Mouse (Mus musculus): Measurements from ENCODE around the gene Magoh. TPM values are rescaled to one million over a fixed set of nuclear protein-coding genes. Genes with fewer than 3 reads are reported as not detected.

Gene Magoh
- total RNA-seq (2021) = 10 to 100 TPM; 46.4 to 52.0 TPM
- long read RNA-seq, experiment 1, transcript Magoh-201 (5 exons, 692 nt) = major isoform, 13 of 14 reads
- long read RNA-seq, experiment 1, partial matches to known transcripts = 1 of 14 reads
- long read RNA-seq, experiment 1, other reads (novel, unspliced or antisense) = 0 of 14 reads
- long read RNA-seq, experiment 2, transcript Magoh-201 (5 exons, 692 nt) = major isoform, 13 of 13 reads
- long read RNA-seq, experiment 2, partial matches to known transcripts = 0 of 13 reads
- long read RNA-seq, experiment 2, other reads (novel, unspliced or antisense) = 0 of 13 reads

- DNase-seq = peak; percentile 93 to 97
- intact Hi-C loops (cut with DNase I) = no loop called here
These were observed at the start of gene Magoh for GRCm38 (mm10) chr4:107879254-107880050. Gene Magoh, plus strand, starts transcription at chr4:107879755.

DNA sequence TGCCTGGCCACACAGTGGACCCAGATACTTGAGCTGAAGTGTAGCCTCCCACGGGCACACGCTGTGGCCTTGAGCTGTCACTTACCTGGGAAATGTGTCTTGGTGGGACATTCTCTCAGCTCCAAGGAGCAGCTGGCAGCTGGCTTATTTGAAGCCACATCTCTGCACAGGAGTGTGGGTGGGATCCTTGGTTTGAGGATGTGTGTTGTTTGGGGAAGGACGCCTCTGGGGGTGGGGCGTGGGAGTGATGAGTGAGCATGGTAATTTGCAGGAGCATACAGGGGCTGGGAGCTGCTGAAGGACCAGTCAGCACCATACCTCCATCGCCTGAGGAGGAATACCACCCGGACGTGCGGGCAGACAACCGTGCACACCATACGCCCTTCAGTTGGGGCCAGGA, 49.4 kb upstream of the Magoh start:
- DNase-seq = no peak
- intact Hi-C loops (cut with DNase I) = no loop called here

- intact Hi-C loops (cut with DNase I) = no loop called here
- DNase-seq = no peak
These were observed 48.7 kb upstream of the Magoh start for GRCm38 (mm10) chr4:107830821-107831221.

DNA sequence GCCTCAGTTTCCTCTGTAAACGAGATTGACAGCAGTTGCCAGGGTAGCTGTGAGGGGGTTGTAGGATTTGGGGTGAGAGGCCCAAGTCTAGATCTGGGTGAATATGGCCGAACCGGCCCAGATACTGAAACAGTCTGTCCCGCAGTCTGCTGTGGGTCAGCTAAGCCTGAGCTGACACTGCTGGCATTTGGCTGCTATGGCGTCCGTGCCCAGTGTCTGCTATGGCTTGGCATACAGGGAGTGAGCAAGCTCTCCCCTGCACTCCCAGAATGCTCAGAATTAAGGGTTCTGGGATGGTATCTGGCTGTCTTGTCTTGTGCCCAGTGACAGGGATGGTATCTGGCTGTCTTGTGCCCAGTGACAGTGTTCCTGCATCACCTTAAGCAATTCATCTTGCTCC, 47.9 kb upstream of the Magoh start:
- DNase-seq = no peak
- intact Hi-C loops (cut with DNase I) = no loop called here

DNA sequence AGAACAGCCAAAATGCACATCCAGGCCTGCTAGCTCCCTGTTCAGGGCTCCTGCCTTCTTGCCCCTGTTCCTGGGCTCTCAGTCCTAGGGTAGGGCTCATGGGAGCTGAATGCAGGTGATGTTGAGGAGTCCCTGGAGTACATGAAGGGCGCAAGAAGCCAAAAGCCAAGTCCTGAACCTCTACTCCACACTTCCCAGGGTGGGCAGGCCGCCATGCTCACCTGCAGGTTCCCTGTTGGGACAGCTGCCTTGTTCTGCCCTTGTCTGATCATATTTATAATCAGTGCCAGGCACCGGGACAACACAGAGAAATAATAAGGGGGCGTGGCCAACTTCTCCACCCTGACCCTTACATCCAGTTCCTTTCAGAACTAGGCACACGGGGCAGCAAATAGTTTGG, 46.0 kb upstream of the Magoh start:
- no peak for DNase-seq
- intact Hi-C loops (cut with DNase I) = no loop called here

DNA sequence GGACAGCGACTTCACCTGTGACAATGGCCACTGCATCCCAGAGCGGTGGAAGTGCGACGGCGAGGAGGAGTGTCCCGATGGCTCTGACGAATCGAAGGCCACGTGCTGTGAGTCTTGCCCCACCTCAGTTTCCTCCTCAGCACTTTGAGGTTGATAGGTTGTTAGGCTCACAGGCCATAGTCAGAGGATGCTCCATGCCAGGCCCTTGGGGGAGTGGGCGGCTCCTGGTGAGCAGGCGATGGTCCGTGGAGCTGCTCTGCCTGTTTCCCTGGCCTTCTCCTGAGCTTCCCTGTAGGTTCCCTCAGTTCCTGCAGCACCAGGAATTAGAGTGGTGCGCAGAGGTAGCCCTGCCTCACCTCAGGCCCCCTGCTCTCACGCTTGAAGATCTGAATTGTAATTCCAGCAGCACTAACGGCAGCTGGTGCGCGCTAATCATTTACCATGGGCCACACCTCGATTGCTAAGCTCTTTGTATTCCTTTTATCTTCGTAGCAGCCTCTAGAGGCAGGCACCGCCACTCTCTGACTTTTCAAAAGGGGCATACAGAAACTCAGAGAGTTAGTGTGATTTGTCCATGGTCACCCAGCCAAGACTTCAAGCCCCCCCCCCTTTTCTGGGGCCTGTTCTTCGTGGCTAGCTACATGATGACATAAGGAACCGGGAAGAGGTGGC, 44.8 kb upstream of the Magoh start:
- intact Hi-C loops (cut with DNase I) = no loop called here

GRCm38 (mm10) chr4:107835508-107835909, 44.0 kb upstream of the Magoh start:
- intact Hi-C loops (cut with DNase I) = no loop called here
- DNase-seq = no peak

More for the DNA sequence above, 44.8 kb upstream of the Magoh start:
- DNase-seq = no peak

GRCm38 (mm10) chr4:107836758-107837157, 42.8 kb upstream of the Magoh start:
- intact Hi-C loops (cut with DNase I) = no loop called here
- DNase-seq = no peak

GRCm38 (mm10) chr4:107837910-107838309, 41.6 kb upstream of the Magoh start:
- DNase-seq = no peak
- intact Hi-C loops (cut with DNase I) = no loop called here

DNA sequence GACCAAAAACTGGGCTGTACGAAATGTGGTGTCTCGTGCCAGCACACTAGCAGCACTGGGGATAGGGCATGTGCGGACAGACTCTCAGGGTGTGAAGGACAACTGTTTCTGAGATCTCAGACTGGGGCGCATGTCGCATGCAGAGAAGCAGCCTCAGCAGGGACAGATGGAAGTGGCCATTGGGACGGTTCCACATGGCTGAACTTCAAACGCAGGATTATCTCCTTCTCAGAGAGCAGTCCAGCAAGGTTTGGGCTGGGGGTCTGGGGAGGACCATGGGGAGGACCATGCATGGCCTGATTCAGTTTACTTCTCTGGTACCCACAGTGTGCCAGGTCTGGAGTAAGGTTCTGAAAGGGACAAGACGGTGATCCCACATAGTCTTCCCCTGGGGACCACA, 35.9 kb upstream of the Magoh start:
- DNase-seq = no peak
- intact Hi-C loops (cut with DNase I) = loop anchor here (2.0 kb wide), 1 partner anchor 39 kb away; no protein-coding TSS in a partner anchor

GRCm38 (mm10) chr4:107844971-107845370, 34.6 kb upstream of the Magoh start:
- DNase-seq = peak; percentile 79 to 87
- intact Hi-C loops (cut with DNase I) = loop anchor here (1.0 to 2.0 kb wide), 2 partner anchors 40 to 107 kb away; no protein-coding TSS in a partner anchor

DNA sequence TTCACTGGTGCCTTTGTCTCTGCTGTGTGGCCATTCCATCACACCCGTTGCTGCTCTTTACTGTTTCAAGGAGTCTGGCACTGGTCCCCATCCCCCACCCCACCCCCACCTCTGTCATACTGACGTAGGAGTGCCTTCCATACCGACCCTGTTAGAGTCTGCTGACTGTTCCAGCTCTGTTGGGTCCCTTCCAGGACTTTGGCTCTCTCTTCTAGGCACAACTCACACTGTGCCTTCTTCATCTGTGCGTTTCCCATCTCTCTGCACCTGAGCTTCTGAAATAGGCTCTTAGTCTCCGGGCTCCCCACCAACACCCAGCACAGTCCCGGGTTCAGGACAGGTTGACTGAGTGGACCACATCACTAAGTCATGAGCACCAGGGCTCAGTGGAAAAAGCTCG, 32.8 kb upstream of the Magoh start:
- DNase-seq = no peak
- intact Hi-C loops (cut with DNase I) = no loop called here

GRCm38 (mm10) chr4:107848546-107848945, 31.0 kb upstream of the Magoh start:
- DNase-seq = peak in 1 of 2 experiments; percentile 15
- intact Hi-C loops (cut with DNase I) = no loop called here

- DNase-seq = no peak
- intact Hi-C loops (cut with DNase I) = no loop called here
These were observed 29.9 kb upstream of the Magoh start for GRCm38 (mm10) chr4:107849621-107850020.

DNA sequence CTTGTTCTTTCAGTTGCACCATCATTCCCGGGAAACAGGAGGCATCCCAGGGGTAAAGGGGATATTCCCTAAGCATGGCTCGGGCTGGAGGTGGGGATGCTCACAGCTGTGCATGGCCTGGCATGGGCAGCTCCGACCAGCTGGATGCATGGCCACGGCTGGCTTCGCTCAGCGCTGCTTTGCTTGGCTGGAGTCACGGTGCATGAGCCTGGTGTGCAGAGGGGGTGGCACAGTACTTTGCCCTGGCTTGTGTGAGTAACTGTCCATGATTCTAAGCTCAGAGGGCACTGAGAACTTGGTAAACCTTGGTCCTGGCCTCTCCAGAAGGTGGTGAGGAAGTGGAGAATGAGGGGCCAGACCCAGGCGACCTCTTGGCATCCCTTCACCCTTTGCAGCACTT, 29.5 kb upstream of the Magoh start:
- DNase-seq = no peak
- intact Hi-C loops (cut with DNase I) = no loop called here

GRCm38 (mm10) chr4:107853333-107853732, 26.2 kb upstream of the Magoh start:
- no peak for DNase-seq
- intact Hi-C loops (cut with DNase I) = no loop called here

- intact Hi-C loops (cut with DNase I) = no loop called here
- DNase-seq = no peak
These were observed 25.7 kb upstream of the Magoh start for GRCm38 (mm10) chr4:107853836-107854235.

- DNase-seq = no peak
- intact Hi-C loops (cut with DNase I) = no loop called here
These were observed 22.4 kb upstream of the Magoh start for GRCm38 (mm10) chr4:107856958-107857686.

DNA sequence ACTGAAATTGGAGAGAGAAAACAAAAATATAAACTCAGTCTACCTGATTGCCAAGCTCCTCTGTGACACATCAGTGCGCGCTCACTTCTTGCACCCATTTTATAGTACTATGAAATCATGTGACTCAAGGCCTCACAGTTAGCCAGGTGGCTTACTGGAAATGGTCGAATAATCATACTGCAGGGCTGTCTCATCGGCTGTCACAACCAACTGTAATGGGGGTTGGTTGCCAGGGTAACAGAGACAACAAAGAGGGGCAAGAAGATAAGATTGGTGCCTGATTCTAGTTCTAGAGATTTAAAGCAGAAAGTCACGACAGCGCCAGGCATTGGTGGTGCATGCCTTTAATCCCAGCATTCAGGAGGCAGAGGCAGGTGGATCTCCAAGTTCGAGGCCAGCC, 20.6 kb upstream of the Magoh start:
- intact Hi-C loops (cut with DNase I) = no loop called here
- no peak for DNase-seq

DNA sequence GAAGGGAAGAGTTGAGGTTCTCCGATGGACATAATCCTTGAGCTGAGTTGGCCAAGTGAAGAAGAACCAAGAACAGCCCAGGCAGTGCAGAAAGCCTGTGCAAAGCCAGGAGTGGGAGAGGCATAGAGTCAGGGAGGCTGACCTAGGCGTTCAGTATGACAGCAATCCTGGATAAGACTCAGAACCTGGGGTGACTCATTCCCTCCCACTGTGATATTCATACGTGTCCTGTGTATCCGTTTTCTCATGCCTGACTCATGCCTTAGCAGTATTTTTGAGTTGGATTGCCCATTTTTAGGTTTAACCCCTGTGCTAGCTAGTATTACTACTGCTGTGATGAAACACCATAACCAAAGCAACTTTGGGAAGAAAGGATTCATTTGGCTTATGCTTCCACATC, 14.7 kb upstream of the Magoh start:
- intact Hi-C loops (cut with DNase I) = no loop called here
- no peak for DNase-seq

GRCm38 (mm10) chr4:107881631-107882030, 2.1 kb downstream of the Magoh start:
- intact Hi-C loops (cut with DNase I) = no loop called here
- no peak for DNase-seq
